Mouse (Mus musculus) cerebellum, postnatal 4 days (tissue): ENCODE data around the gene Lrp5.
A peak's percentile ranks its signal among the peaks of the same experiment; 100 is the strongest.

Source experiments
- DNase-seq, 2 experiments: peaks; one replicate each; pipeline ENCODE4 v3.0.0; 2022; ENCODE audit warnings: low spot score in 2 of 2, mixed read lengths in 1 of 2

Lrp5 gene

DNA sequence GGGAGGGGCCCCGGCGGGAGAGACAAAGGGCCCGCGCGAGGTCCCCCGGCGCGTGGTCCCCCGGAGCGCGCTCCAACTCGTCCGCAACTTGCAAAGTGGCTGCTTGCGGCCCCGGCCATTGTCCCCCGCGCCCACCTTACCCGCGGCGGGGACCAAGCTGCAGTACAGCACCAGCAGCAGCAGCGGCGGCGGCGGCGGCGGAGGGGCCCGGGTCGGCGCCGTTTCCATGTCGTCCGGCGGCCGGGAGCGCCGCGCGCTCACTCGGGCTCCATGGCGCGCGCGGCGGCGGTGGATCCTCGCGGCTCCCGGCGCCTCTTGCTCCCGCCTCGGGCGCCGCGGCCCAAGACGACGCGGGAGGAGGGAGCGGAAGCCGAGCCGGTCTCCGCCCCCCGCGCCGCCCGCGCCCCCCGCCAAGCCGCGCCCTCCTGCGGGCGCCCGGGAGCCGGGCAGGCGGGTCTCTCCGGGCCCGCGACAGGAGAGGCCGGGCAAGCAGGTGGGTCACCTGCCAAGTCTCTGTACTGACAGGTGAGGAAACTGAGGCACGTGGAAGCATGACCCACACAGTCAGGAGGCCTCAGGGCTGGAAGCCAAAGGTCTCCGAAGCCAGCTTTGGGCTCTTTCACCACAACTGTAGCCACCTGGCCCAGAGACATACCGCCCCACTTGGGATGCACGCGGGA, at the start of gene Lrp5:
Lrp5 (minus strand) TSS at position 350 of the 680 bp plus-strand sequence.
- DNase-seq = peak in 1 of 2 experiments; percentile 18

DNA sequence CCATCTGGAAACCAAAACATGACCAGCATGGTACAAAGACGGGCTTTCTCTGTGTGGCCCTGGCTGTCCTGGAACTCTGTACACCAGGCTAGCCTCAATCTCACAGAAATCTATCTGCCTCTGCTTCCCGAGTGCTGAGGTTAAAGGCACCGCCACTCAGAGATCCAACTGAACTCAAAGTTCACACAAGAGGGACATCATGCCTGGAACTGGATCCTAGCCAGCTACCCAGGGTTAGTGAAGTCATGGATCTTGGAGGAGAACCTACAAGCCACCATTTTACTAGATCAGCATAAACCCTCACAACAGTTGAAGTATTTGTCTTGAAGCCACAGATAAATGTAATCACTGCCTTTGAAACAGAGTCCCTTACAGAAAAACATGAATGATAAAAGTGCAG, 49.6 kb upstream of the Lrp5 start:
- no peak for DNase-seq

DNA sequence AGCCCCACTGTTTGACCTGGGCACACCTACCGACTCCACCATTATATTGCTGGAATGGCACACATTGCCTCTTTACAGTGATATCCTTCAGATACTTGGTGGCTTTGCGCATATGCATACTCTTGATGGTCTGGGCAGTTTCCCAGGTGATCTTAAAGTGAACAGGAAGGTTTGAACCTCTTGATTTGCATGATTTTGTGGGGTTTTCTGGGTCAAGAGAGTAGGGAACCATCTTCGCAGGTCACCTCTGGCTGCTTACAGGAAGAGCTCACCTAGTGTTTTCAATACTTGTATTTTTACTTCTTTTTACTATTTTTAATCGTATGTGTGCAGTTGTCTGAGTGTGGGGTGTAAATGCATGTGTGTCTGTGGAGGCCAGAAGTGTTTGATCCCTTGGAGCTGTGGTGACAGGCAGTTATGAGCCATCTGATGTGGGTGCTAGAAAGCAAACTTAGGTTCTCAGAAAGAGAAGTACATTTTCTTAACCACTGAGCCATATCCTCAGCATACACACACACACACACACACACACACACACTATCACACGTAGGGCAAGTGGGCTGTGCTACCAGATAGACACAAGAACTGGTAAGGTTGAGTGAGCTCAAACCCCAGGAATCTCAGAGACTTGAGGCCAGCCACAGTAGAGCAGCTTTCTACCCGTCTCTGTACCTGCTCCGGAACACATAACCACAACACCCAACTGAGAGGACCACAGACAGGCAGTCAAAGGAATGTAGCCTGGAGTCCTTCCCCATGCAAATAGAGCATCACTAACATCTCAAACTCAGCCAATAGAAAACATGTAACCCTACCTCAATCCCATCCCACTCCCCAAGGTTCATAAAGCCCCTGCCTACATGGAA, 44.6 kb upstream of the Lrp5 start:
- DNase-seq = no peak

DNA sequence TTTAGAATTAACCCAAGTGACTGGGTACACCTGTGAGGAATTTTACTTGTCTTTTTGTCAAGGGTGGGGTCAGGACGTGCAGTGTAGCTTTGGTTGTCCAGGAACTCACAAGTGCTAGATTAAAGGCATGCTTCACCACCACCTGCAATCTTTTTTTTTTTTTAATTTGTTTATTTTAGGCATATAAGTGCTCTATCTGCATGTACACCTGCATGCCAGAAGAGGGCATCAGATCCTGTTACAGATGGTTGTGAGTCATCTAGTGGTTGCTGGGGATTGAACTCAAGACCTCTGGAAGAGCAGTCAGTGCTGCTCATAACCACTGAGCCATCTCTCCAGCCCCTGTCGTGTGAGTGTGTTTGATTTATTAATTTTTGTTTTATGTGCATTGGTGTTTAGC, 42.5 kb upstream of the Lrp5 start:
- DNase-seq = no peak

DNA sequence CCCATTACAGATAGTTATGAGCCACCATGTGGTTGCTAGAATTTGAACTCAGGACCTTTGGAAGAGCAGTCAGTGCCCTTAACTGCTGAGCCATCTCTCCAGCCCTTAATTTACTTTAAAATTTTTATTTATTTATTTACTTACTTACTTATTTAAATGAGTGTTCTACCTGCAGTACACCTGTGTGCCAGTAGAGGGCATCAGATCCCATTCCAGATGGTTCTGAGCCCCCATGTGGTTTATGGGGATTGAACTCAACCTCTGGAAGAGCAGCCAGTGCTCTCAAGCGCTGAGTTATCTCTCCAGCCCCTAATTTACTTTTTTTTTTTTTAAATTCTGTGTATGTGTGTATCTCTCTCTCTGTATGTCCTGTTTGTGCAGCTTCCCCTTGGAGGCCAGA, 38.4 kb upstream of the Lrp5 start:
- DNase-seq = peak in 1 of 2 experiments; percentile 72

DNA sequence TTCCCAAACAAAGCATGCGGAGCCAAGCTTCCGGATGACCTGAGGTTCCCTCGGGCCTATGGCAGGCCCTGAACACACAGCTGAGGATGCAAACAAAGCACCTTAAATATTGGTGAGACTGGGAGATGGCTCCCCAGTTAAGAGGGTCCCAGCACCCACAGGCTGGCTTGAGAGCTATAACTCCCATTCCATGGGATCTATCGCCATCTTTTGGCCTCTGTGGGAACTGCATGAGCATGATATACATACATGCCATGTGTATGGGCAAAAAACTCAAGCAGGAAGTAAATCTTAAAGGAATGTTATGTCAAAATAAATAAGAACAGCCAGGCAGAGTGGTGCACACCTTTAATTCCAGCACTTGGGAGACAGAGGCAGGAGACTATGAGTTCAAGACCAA, 37.5 kb upstream of the Lrp5 start:
- DNase-seq = peak in 1 of 2 experiments; percentile 38

DNA sequence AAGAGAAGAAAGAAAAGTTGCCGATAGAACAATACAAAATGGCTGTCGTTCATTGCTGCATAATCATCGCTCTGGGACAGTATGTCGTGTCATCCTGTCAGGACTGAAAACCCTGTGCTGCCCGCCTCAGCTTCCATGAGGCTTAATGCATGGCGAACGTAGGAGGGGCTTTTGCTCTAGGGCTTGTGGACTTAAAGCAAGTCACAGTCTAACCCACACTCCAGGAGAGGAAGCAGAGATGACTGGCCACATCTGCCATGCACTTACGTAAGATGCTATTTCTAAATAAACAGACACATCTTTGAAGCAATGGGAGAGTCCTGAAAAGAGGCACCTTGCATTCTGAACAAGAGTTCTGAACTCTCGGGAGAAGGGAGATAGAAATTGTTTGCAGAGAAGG, 36.8 kb upstream of the Lrp5 start:
- no peak for DNase-seq

DNA sequence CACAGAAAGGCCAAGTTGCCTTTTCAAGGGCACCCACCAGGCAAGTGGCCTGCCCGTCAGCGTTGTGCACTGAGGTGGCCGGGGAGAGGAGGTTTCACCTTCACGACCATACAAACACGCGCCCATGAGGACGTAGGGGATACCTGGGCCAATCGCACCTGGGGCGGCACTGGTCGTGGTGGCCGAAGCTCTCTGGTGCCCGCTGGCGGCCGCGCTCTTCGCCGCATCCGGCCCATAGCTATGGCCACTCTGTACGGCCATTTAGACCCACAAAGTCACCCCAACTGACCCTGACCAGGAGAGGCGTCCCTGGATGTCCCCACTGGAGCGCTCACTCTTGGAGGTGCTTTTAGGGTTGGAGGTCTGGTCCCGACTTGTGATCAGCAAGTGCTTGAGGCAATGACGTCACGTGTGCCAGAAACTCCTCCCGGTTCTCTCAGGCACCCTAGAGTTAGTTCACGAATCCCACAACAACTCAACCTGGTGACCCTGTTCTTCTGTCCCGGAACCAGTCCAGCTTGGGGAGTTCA, 33.1 kb upstream of the Lrp5 start:
- DNase-seq = peak in 1 of 2 experiments; percentile 63

DNA sequence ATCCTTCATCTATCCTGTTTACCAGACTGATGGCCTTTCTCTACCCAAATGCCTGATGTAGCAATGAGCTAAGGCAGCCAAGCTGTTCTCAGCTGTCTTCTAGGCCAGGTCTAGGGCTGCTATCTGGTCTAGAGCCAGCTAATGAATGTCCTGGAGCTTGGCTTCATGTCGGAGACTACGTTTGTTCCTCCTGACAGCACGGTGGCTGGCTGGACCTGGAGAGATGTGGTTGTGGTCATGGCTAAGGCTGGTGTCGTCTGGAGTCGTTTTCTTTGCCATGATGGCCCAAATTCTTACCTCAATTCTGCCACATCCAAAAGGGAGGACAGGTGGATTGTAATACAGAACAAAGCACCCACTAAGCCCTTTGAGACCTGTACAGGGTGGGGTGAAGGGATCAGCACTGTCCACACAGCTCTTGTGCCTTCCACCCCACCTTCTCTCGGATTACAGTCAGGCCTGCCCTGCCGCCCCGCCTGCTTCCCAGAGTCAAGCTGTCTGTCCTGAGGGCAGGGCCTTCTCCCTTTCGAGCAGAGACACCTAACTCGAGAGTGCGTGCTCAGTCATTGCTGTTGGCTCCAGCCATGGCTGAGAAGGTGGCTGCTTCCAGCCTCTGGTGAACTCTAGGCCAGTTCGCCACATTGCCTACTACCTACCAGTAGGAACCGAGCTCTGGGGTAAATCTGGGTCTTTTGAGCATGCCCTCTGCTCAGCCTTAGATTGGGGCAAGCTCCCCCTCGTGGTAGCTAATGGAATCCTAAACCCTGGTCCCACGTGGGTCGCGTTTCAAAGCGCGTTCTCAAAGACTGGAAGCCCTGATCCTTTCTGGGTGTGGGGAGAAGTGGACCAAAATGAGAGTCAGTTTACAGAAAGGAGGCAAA, 32.4 kb upstream of the Lrp5 start:
- DNase-seq = peak; percentile 43 to 76

DNA sequence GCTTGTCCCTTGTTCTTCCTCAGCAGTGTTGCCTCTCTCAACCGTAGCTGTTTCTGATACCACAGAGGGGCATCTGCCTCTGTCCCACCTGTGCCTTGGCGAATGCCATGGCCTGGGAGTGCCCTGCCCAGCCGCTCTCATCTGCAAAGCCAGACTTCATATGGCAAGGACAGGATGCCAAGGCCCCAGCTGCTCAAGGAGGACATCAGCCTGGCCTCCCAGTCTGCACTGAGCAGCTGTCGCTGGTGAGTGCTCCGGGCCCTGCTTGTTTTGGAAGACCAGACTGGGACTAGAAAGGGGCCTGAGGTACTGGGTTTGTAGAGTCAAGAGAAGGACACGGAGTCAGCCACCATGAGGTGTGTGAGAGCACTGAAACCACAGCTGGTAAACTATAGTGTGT, 28.0 kb upstream of the Lrp5 start:
- peak in 1 of 2 experiments; percentile 55 for DNase-seq

DNA sequence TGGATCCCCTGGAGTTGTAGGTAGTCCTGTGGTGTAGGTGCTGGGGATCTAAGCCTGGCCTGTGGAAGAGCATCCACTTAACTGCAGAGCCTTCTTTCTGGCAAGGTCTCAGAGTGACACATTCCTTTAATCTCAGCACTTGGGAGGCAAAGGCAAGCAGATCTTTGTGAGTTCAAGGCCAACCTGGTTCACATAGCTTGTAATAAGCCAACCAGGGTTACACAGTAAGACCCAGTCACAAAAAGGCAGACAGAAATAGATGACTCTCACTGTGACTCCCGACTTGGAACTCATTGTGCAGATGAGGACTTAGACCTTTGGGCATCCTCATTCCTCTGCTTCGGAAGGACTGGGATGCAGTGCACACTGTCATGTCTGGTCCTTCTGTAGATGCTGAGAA, 24.1 kb upstream of the Lrp5 start:
- no peak for DNase-seq

DNA sequence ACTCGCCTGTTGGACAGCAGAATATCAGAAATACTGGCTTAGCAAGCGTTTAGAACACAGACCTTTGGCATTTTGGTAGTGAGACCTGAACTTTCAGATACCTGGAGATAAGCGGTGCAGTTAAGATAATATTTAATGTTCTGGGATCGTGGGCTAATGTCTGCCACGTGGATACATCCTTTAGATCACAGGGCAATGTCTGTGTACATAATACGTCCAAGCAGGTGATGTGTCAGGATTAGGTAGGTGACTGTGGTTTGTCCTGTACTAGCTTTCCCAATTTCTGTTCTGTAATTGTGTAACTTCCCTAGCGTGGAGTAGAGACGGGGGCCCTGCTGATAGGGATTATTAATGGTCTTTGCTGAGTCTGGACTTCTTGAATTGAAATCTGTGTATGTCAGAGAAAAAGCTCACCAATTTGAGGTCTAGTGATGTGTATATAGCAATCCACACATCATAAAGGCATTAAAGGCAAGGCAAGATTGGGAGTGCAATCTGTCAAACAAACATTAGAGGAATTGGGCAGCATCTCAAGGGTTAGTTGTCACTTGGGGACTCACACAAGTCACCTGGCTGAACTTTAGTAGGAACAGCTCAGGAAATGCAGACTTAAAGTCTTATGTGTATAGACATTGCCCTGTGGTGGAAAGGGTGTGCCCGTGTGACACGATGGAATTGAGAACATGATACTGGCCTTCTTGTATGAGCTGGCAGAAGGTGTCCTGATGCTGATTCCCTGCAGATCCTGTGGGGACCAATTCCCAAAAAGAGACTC, 22.8 kb upstream of the Lrp5 start:
- no peak for DNase-seq

DNA sequence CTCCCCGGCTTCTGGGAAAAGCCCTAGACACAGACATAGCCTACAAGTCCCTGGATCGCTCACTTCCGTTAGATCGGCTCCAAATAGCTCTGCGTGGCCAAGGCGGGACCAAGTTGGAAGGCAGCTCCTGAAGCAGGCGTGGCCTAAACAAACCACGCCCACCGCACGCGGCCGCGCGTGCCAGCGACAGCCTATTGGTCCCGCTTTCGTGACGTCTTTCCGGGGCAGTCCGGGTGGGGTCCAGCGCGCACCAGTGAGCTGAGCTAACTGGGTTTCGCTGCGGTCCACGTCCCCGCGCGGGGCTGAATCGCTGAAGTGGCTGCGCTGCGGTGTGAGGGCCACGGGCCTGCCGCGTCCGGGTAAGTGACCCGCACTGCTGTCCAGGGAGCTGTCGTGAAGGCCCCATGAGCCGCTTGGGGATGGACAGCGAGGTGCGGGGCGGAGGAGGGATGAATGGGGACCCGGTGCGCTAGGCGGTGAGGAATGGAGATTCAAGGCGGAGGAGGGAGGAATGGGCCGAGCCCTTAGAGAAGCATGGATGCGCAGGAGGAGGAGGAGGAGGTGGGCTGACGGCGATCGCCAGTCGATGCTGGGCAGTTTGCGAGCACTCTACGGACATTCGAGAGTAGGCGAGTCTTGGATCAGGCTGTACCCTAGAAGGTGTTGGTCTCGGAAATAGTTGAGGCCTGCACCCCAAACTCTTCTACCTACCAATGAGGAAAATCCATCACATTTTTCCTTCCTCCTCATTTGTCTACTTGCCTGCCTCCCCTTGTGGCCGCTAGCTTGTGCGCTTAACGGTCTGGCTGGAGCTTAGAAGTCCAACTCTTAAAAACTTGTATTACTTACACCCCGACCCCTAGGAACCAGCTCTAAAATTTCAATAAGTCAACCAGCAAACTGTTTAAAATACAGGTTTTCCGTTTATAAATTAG, 22.0 kb upstream of the Lrp5 start, which contains the start of gene 1810055G02Rik:
1810055G02Rik (plus strand) TSS at position 216 of the 935 bp plus-strand sequence.
- peak; percentile 96 to 98 for DNase-seq

DNA sequence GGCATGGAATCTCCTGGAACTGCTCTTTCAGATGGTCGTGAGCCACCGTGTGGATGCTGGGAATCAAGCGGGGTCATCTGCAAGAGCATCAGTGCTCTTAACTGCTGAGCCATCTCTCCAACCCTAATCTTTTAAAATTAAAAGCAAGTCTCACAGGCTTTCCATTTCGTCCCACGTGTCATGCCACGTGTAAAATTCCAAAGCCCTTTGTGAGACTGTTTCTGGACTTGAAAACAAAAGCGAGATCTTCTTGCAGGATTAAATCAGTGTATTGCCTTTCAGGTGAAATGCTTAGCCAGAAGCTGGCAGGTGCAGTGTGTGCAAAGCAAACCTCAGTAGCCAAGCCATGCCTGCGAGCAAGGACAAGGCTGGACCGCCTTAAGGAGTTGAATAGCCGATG, 21.2 kb upstream of the Lrp5 start:
- DNase-seq = no peak

DNA sequence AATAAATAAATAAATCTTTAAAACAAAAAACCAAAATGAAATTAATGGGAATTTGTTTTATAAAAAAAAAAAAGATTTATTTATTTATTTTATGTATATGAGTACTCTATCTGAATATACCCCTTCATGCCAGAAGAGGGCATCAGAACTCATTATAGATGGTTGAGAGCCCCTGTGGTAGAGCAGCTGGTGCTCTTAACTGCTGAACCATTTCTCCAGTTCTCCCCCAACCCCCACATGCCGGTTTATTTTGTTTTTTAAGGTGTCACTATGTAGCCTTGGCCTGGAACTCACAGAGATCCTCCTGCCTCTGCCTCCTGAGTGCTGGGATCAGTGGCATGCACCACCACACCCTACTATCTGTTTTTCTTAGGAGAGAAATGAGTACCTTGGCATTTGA, 19.9 kb upstream of the Lrp5 start:
- DNase-seq = no peak

DNA sequence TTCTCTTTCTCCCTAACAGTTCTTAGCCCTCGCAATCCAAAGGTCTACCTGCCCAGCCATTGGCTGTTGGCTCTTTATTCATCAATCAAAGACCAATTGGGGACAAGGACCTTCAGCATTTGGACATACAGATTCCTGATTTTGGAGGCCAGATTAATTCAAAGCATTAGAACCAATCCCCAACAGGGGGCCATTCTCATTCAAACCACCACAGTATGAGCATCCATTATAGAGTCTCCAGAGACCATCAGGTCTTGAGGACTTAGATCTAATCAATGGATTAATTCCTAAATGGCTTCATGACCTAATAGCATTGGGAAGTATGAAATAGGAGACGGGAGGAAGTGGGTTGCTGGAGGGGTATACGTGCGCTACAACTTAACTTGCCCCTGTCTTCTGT, 16.1 kb upstream of the Lrp5 start:
- no peak for DNase-seq

DNA sequence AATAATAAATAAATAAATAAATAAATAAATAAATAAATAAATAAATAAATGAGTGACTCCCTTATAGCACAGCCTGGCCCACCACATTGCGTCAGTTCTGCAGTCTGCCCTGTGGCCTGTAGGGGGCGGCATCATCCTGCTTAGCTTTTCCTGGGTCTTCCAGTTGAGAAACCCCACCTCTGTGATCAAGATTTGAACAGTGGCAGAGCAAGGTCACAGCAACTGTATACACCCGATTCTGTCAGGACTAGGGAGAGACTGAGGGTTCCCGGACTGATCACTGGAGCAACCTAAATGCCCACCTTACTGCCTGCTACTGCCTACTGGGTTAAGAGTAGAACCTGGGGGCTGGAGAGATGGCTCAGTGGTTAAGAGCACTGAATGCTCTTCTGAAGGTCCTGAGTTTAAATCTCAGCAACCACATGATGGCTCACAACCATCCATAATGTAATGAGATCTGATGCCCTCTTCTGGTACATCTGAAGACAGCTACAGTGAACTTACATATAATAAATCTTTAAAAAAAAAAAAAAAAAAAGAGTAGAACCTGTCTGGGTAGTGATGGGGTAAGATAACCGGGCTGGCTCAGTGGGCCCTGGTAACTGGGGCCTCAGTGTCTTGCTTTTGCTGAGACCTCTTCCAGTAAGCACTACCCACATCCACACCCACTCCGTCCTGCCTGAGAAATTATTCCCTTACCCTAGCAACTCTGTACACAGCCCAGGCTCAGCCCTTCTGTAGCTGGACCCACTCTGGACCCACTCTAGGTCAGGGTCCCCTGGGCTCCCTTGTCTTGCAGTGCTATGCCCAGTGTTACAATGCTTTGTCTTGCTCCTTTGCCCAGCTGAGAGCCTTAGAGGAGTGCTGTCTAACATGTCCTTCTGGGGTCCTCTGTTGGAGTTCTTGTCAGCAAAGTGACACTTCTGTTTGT, 13.4 kb upstream of the Lrp5 start:
- DNase-seq = peak; percentile 78 to 87

DNA sequence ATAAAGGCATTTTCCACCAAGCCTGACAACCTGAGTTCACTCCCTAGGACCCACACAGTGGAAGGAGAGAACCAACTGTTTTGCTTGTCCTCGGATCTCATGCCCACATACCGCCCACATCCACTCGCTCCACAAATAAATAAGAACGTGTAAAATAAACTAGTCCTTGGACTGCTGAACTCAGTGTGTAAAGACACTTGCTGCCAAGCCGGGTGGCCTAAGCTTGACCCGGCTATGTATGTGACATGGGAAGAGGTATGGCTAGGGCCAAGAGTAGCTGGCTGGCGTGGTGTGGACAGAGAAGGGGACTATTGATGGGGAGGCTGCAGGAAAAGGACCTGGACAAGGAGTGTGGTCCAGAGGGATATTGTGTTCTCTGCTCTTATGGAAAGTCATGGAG, 11.7 kb upstream of the Lrp5 start:
- DNase-seq = no peak

DNA sequence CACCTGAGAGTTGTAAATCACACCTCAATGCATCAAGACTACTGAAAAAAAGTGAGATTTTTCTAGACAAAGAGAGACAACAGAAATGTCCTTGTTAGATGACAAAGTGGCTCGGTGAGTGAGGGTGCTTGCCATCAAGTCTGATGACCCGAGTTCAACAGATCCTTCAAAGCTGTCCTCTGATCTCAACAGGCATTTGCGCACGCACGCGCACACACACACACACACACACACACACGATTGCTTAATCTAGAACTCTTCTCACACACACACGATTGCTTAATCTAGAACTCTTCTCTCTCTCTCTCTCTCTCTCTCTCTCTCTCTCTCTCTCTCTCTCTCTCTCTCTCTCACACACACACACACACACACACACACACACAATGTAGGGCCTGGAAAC, 9.6 kb upstream of the Lrp5 start:
- DNase-seq = no peak
